Comparison of ENCODE assay signal across 19 mouse cellular contexts in genomic region chr19:6105586-6105985, GRCm38 (mm10). TPM values are rescaled to one million over a fixed set of nuclear protein-coding genes. Genes with fewer than 3 reads are reported as not detected.
DNase-seq lines count a peak whose midpoint lies in the region; ATAC-seq and TF ChIP-seq lines count a peak whose summit lies in the region.
"Had no signal": no experiment of that assay in that cellular context is flagged by ENCODE, and none has a peak within 500 bp of the region (broad histone marks: within the 10 kb centered on the region; RNA-seq: fewer than 3 reads in every experiment).

Naaladl1 (plus strand) TSS chr19:6105782.

- no peaks in the 10 kb centered on the region for H3K36me3 ChIP-seq in heart, embryonic 11.5 days (ENCODE audit: control insufficient read depth, insufficient read depth, low read length)
- no peaks in the 10 kb centered on the region for H3K36me3 ChIP-seq in liver, embryonic 11.5 days (ENCODE audit: control insufficient read depth, insufficient read depth, low read length)
- H3K36me3 ChIP-seq in small intestine, adult 2 months (ENCODE audit: control insufficient read depth, insufficient read depth, low read length): peaks cover 21% of the 10 kb centered on the region; the same call in 1 of the 2 replicates
- H3K36me3 ChIP-seq: embryonic facial prominence, embryonic 12.5 days; hindbrain, embryonic 15.5 days had no signal

- ATAC-seq in heart, embryonic 11.5 days (replicated peaks; ENCODE audit: insufficient number of reproducible peaks, low FRiP score, low TSS enrichment): no peak
- ATAC-seq in liver, embryonic 11.5 days (replicated peaks; ENCODE audit: low FRiP score): no peak

- no peaks in the 10 kb centered on the region for H3K27me3 ChIP-seq in heart, embryonic 11.5 days (ENCODE audit: control insufficient read depth, insufficient read depth, low read length)
- no peaks in the 10 kb centered on the region for H3K27me3 ChIP-seq in liver, embryonic 11.5 days (replicated peaks; ENCODE audit: control insufficient read depth, insufficient read depth, low read length)
- no peaks in the 10 kb centered on the region for H3K27me3 ChIP-seq in small intestine, adult 2 months (ENCODE audit: control insufficient read depth, insufficient read depth, low read length)
- H3K27me3 ChIP-seq: CH12.LX; embryonic facial prominence, embryonic 12.5 days; hindbrain, embryonic 15.5 days had no signal

- H3K9ac ChIP-seq in heart, embryonic 11.5 days (ENCODE audit: low read depth, low read length): 0 out of 2 replicates have a peak within 1 kb of the TSS, but pooled peaks have one; percentile 22
- H3K9ac ChIP-seq in liver, embryonic 11.5 days (ENCODE audit: low read depth, low read length): 0 out of 2 replicates have a peak within 1 kb of the TSS, but pooled peaks have one; percentile 23
- H3K9ac ChIP-seq: embryonic facial prominence, embryonic 12.5 days; hindbrain, embryonic 15.5 days had no signal

- H3K4me3 ChIP-seq in heart, embryonic 11.5 days (ENCODE audit: low read depth, low read length): no peak within 1 kb of the TSS
- no peak within 1 kb of the TSS for H3K4me3 ChIP-seq in liver, embryonic 11.5 days (ENCODE audit: low read depth, low read length)
- H3K4me3 ChIP-seq in bone marrow, adult 2 months (replicated peaks; ENCODE audit: control insufficient read depth, low read depth, low read length): no peak within 1 kb of the TSS
- peak within 1 kb of the TSS; percentile 64 for H3K4me3 ChIP-seq in small intestine, adult 2 months (ENCODE audit: low read depth, low read length)
- H3K4me3 ChIP-seq: embryonic facial prominence, embryonic 12.5 days; gastrocnemius, adult 2 months; hindbrain, embryonic 15.5 days had no signal

- TF ChIP-seq POLR2A in bone marrow, adult 2 months (IDR thresholded peaks at IDR 0.05; ENCODE audit: borderline replicate concordance, control insufficient read depth, low read depth, low read length): no peak
- TF ChIP-seq POLR2A in small intestine, adult 2 months (IDR thresholded peaks at IDR 0.05; ENCODE audit: low read depth, low read length): peak; percentile 95

- no peak for TF ChIP-seq CTCF in bone marrow, adult 2 months (IDR thresholded peaks at IDR 0.05; ENCODE audit: control insufficient read depth, insufficient read depth, low read length)
- TF ChIP-seq CTCF in small intestine, adult 2 months (IDR thresholded peaks at IDR 0.05; ENCODE audit: extremely low read depth, insufficient read length, insufficient replicate concordance, low read depth, low read length): no peak

- no peaks in the 10 kb centered on the region for H3K4me1 ChIP-seq in heart, embryonic 11.5 days (ENCODE audit: control insufficient read depth, insufficient read depth, low read length)
- H3K4me1 ChIP-seq in liver, embryonic 11.5 days (replicated peaks; ENCODE audit: control insufficient read depth, insufficient read depth, low read length): peaks cover 18% of the 10 kb centered on the region
- H3K4me1 ChIP-seq in bone marrow, adult 2 months (ENCODE audit: control insufficient read depth, insufficient read depth, low read length): peaks cover 3% of the 10 kb centered on the region
- peaks cover 19% of the 10 kb centered on the region for H3K4me1 ChIP-seq in small intestine, adult 2 months (ENCODE audit: control insufficient read depth, insufficient read depth, insufficient read length, low read length)
- H3K4me1 ChIP-seq: hindbrain, embryonic 15.5 days had no signal

- H3K9me3 ChIP-seq in heart, embryonic 11.5 days (replicated peaks; ENCODE audit: control insufficient read depth, low read length): no peaks in the 10 kb centered on the region
- H3K9me3 ChIP-seq in liver, embryonic 11.5 days (ENCODE audit: control insufficient read depth, low read length): no peaks in the 10 kb centered on the region
- H3K9me3 ChIP-seq: embryonic facial prominence, embryonic 12.5 days; hindbrain, embryonic 15.5 days had no signal

- DNase-seq in heart, adult 11 months: no peak
- no peak for DNase-seq in liver, embryonic 11.5 days (ENCODE audit: low spot score)
- DNase-seq in liver: no peak
- no peak for DNase-seq in thymus, postnatal 4 days
- no peak for DNase-seq in gastrocnemius, postnatal 25 days
- DNase-seq: adrenal gland, postnatal 10 days; cerebellum, adult 11-12 months; gastrocnemius, adult 2 months; heart, adult 18-20 months; lung, adult 18-20 months; lung, postnatal 36 days; right cerebral cortex, adult 18-20 months; spleen, adult 18-20 months had no signal

- no peak within 1 kb of the TSS; the same call in 1 of the 2 replicates for H3K4me2 ChIP-seq in heart, embryonic 11.5 days
- H3K4me2 ChIP-seq in liver, embryonic 11.5 days: peak within 1 kb of the TSS; percentile 26; the same call in 1 of the 2 replicates
- H3K4me2 ChIP-seq: embryonic facial prominence, embryonic 12.5 days; hindbrain, embryonic 15.5 days had no signal

- WGBS in heart, embryonic 11.5 days (ENCODE audit: insufficient replicate concordance): 80% methylated on average over 7 of the region's 7 CpGs
- 83% methylated on average over 7 of the region's 7 CpGs for WGBS in liver, embryonic 11.5 days
- WGBS in bone marrow, adult 2 months: 91% methylated on average over 7 of the region's 7 CpGs
- 38% methylated on average over 7 of the region's 7 CpGs for WGBS in small intestine, adult 2 months

- no peak within 1 kb of the TSS; the same call in 1 of the 2 replicates for H3K27ac ChIP-seq in heart, embryonic 11.5 days (ENCODE audit: low read depth, low read length)
- H3K27ac ChIP-seq in liver, embryonic 11.5 days (ENCODE audit: low read depth, low read length): no peak within 1 kb of the TSS; the same call in 1 of the 2 replicates
- peak within 1 kb of the TSS; percentile 48; the same call in 1 of the 2 replicates for H3K27ac ChIP-seq in bone marrow, adult 2 months (ENCODE audit: control insufficient read depth, insufficient read depth, low read depth, low read length, poor library complexity)
- H3K27ac ChIP-seq in small intestine, adult 2 months (ENCODE audit: insufficient read depth, low read depth, low read length): peak within 1 kb of the TSS; percentile 71
- H3K27ac ChIP-seq: embryonic facial prominence, embryonic 12.5 days; gastrocnemius, adult 2 months; hindbrain, embryonic 15.5 days had no signal

RNA-seq across cellular contexts. Expression of gene Naaladl1, which starts in this region (rescaled TPM):
- 0.23 and 0.40 TPM in 2 replicates for polyA plus RNA-seq in heart, embryonic 11.5 days (2014; fragmentation: Nextera tagmentation; extraction: Ambion mirVana)
- 2.0 and 2.4 TPM in 2 replicates for polyA plus RNA-seq in liver, embryonic 11.5 days (2014; fragmentation: Nextera tagmentation; extraction: Ambion mirVana)
- polyA plus RNA-seq in bone marrow, adult 2 months (2011; ENCODE audit: insufficient read depth, insufficient read length, low replicate concordance, missing spikeins): 5.2 and 5.3 TPM in 2 replicates
- polyA plus RNA-seq in small intestine, adult 2 months (2012; rRNA removed): 46.7 and 1,874 TPM in 2 replicates
- not detected for total RNA-seq in gastrocnemius, postnatal 25 days (2021)
- total RNA-seq: gastrocnemius, adult 2 months; heart, adult 18-20 months had no signal

Comparison
In these comparisons a context has a peak if more than half of its experiments do, and no peak if none do; other contexts are left out.
1. H3K27ac ChIP-seq: peak in bone marrow, adult 2 months (single experiment) and small intestine, adult 2 months (single experiment); none in heart, embryonic 11.5 days (single experiment) and liver, embryonic 11.5 days (single experiment).